Mouse (Mus musculus) limb, embryonic 15.5 days (tissue): ENCODE data around the gene Trmt10a. TPM values are rescaled to one million over a fixed set of nuclear protein-coding genes. Genes with fewer than 3 reads are reported as not detected.
A peak's percentile ranks its signal among the peaks of the same experiment; 100 is the strongest.

ENCODE experiments used
- ATAC-seq: fragments of 200-750 bp; cut with Nextera tagmentation; 2 replicates; pipeline ENCODE4 v1.8.0; 2017; ENCODE audit warnings: low read depth, moderate TSS enrichment; ENCODE audit not compliant: insufficient number of reproducible peaks, low FRiP score, low TSS enrichment
- H3K27ac ChIP-seq: fragments of 300-500 bp; sonication (generic); 2 replicates; pipeline ENCODE4 v1.5.1; 2015; ENCODE audit warnings: moderate library complexity, mild to moderate bottlenecking, inconsistent platforms
- H3K27me3 ChIP-seq: fragments of 300-500 bp; sonication (generic); 2 replicates; pipeline ENCODE4 v1.6.1; 2015; ENCODE audit warnings: inconsistent platforms
- H3K36me3 ChIP-seq: fragments of 300-500 bp; sonication (generic); 2 replicates; pipeline ENCODE4 v1.6.1; 2015; ENCODE audit warnings: inconsistent platforms
- H3K4me1 ChIP-seq: fragments of 300-500 bp; sonication (generic); 2 replicates; pipeline ENCODE4 v1.6.1; 2015; ENCODE audit warnings: inconsistent platforms
- H3K4me2 ChIP-seq: fragments of 300-500 bp; sonication (generic); 2 replicates; pipeline ENCODE4 v1.6.1; 2015; ENCODE audit warnings: mild to moderate bottlenecking, inconsistent platforms
- H3K4me3 ChIP-seq: fragments of 300-500 bp; sonication (generic); 2 replicates; pipeline ENCODE4 v1.5.1; 2015; ENCODE audit warnings: mild to moderate bottlenecking, inconsistent platforms
- H3K9ac ChIP-seq: fragments of 300-500 bp; sonication (generic); 2 replicates; pipeline ENCODE4 v1.6.1; 2015; ENCODE audit warnings: inconsistent platforms
- H3K9me3 ChIP-seq: fragments of 300-500 bp; sonication (generic); 2 replicates; pipeline ENCODE4 v1.6.1; 2016; ENCODE audit warnings: inconsistent platforms
- WGBS: fragments of 180-500 bp; shearing (Covaris S2); methylation state at CpG from one replicate; pipeline ENCODE4 v1.1.7; 2015; 5-methylcytosine and 5-hydroxymethylcytosine counted together
- polyA plus RNA-seq: library from polyadenylated mRNA; unstranded; fragments of >200 nt; fragmentation: Nextera tagmentation; extraction: Ambion mirVana; gene quantifications from 2 replicates; pipeline ENCODE4 v1.2.1, GENCODE M21; 2015

Trmt10a gene
- polyA plus RNA-seq, 1 experiment from 2014 or later = 9.0 TPM

DNA sequence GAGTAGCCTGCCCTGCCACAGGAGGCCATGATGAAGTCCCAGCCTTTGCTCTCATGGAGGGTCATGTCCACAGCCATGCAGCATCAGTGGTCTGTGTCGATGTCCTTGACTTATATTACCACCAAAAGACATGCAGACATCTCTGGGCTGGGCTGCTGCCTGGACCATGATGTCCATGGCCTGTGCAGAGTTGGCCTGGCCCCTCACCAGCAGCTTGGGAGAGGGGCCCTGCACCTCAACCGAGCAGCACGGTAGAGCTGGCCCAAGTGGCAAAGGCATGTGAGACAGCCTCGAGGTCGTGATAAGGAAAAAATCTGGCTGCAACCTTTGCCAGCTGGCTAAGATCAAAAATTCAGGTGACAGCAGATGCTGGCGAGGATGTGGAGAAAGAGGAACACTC, 3.6 kb upstream of the Trmt10a start:
- H3K4me2 ChIP-seq = no peak overlapping the region
- WGBS = 90% methylated on average over 6 of the region's 6 CpGs
- no peaks in the 10 kb centered on the region for H3K36me3 ChIP-seq
- ATAC-seq = no peak
- no peak overlapping the region for H3K27ac ChIP-seq
- H3K9ac ChIP-seq = no peak overlapping the region
- no peaks in the 10 kb centered on the region for H3K9me3 ChIP-seq
- H3K4me1 ChIP-seq = peaks cover 3% of the 10 kb centered on the region; the same call in 1 of the 2 replicates
- H3K27me3 ChIP-seq = no peaks in the 10 kb centered on the region
- no peak overlapping the region for H3K4me3 ChIP-seq

DNA sequence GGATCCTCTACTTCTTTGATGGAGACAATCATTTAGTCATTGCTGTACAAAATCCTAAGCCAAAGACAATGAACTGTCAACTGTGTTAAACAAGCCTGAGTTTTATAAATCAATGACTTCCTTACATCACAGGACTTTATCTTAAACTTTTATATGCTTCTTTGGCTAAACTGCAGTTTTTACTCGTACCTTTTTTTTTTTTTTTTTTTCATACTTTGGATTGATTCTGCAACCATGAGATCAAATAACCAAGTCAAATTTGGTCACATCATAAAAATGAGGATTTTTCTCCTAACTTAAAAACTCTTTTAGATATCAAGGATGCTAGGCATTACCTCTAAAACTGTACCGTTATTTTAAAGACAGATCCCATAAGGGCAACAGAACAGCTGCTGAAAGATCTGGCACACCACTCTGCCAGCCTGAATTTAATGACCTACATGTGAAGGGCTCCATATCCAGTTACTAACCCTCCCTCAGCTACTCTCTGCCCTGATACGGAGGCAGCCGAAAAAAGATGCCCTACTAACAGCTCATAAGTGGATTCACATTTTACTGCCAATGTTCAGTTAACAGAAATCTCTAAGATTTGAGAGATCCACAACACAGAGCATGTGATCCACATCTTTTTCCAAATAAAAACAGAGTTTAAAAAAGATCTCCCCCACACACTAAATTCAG, 1.1 kb upstream of the Trmt10a start:
- H3K27ac ChIP-seq = 0 out of 2 replicates have a peak overlapping the region, but pooled peaks have one; percentile 33
- no peaks in the 10 kb centered on the region for H3K27me3 ChIP-seq
- ATAC-seq = no peak

DNA sequence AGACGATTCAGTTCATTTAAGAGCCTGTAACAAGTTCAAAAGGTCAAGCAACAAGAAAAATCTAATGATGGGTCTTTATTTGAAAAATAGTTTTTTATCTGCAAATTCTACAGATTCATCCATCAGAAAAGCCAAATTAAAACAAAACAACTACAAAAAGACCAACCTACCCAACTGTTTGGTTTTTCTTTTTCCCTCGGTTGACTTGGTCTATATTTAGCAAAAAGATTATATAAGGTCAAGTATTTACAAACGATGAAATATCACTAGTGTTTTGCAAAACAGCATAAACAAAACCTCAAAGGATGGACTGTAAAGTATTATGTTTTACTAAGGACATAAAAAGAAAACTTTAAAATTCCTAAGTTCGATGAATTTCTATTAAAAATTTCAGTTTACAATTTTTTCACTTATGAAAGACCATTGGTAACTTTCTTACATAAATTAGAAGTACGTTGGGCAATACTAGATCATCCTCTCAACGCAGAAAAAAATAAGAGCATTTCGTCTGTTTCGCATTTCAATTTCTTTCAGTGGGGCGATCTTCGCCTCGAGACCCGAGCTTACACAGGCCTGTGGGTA, 424 bp upstream of the Trmt10a start:
- no peak overlapping the region for H3K9ac ChIP-seq
- peaks cover 3% of the 10 kb centered on the region; the same call in 1 of the 2 replicates for H3K4me1 ChIP-seq
- H3K36me3 ChIP-seq = no peaks in the 10 kb centered on the region
- peak overlapping the region; percentile 75 for H3K4me3 ChIP-seq
- WGBS = 4% methylated on average over 12 of the region's 12 CpGs
- H3K27ac ChIP-seq = peak overlapping the region; percentile 100
- H3K27me3 ChIP-seq = no peaks in the 10 kb centered on the region
- no peak for ATAC-seq
- peak overlapping the region; percentile 32 for H3K4me2 ChIP-seq
- H3K9me3 ChIP-seq = no peaks in the 10 kb centered on the region

More for the DNA sequence above, 1.1 kb upstream of the Trmt10a start:
- Histone ChIP-seq H3K9me3 (no peaks in the 10 kb centered on the region), H3K4me3 (peak overlapping the region; percentile 18), H3K4me1 (peaks cover 3% of the 10 kb centered on the region; the same call in 1 of the 2 replicates), H3K9ac (no peak overlapping the region), H3K36me3 (no peaks in the 10 kb centered on the region), H3K4me2 (peak overlapping the region; percentile 32)
- WGBS = 20% methylated on average over 4 of the region's 4 CpGs

DNA sequence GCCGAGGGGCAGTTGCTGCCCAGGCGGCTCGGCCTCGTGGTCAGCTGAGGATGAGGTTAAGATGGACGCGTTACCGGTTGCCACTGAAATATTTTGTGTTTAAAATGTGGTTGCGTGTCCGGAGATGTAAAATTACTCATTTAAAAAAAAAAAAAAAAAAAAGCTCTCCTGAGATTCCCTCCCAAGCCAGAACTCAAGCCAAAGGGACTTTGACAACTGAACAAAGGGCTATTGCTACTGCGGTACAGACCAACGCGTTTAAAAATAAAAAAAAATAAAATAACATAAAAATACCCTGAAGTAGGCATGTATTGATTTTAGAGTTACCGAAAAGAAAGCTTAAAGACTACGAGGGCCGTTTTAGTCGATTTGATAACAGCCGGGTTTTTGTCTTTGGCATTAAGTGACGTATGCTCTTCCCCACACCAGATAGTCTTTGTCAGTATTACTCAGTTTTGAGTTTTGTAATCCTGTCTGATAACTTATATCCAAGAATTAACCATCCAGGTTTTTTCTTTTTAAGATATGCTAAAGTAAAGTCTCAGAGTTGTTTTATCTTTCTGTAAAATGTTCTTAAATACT, 903 bp downstream of the Trmt10a start:
- H3K4me2 ChIP-seq = peak overlapping the region; percentile 59
- no peaks in the 10 kb centered on the region for H3K36me3 ChIP-seq
- peaks cover 3% of the 10 kb centered on the region; the same call in 1 of the 2 replicates for H3K4me1 ChIP-seq
- peak overlapping the region; percentile 100 for H3K27ac ChIP-seq
- no peaks in the 10 kb centered on the region for H3K9me3 ChIP-seq
- H3K4me3 ChIP-seq = peak overlapping the region; percentile 75
- peak overlapping the region; percentile 80 for H3K9ac ChIP-seq
- under 1% methylated on average over 18 of the region's 18 CpGs for WGBS
- no peaks in the 10 kb centered on the region for H3K27me3 ChIP-seq
- no peak for ATAC-seq

DNA sequence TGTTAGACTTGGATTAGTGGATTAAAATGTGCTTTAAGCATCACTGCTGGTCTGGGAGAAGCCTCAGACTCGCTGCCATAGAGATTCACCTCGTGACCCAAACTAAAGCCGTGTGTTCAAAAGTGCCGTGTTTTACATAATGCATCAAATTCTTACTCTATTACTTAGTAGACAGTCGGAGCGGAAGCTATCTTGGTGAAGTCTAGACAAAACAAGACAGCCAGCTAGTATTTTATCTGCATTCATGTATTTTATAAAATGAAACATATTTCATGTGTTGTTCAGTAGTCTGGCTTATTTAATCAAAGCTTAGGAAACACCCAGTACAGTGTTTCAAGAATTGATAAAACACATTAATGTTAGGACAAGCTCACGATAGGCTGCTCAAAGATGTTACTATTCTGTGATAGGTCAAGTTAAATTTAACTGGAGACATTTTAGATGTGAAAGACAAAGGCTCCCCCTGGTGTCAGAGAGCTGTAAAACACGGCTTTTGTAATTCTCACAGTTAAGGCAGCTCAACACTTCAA, 1.5 kb downstream of the Trmt10a start, which contains the start of gene Mttp:
Mttp (minus strand) TSS at position 327 of the 530 bp plus-strand sequence.
- peak within 1 kb of the TSS; percentile 59 for H3K4me2 ChIP-seq
- peaks cover 5% of the 10 kb centered on the region; the same call in 1 of the 2 replicates for H3K36me3 ChIP-seq
- H3K4me1 ChIP-seq = peaks cover 3% of the 10 kb centered on the region; the same call in 1 of the 2 replicates
- H3K9me3 ChIP-seq = no peaks in the 10 kb centered on the region
- 5% methylated on average over 8 of the region's 8 CpGs for WGBS
- H3K9ac ChIP-seq = peak within 1 kb of the TSS; percentile 80
- ATAC-seq = no peak
- no peaks in the 10 kb centered on the region for H3K27me3 ChIP-seq
- H3K27ac ChIP-seq = peak within 1 kb of the TSS; percentile 100
- peak within 1 kb of the TSS; percentile 75 for H3K4me3 ChIP-seq

DNA sequence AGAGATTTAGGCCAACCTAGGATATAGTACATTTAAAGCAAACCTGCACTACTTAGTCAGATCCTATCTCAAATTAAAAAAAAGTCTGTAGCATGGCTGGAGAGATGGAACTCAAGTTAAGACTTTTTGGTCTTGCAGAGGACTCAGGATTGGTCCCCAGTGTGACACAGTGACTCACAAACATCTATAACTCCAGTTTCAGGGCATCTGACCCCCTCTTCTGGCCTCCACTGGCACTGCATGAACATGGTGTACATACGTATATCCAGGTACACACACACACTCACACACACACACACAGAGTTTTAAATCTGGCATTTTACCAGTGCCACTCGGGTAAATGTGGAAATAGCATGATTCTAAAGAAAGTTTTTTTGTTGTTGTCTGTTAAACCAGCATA, 5.6 kb downstream of the Trmt10a start:
- H3K36me3 ChIP-seq = peaks cover 12% of the 10 kb centered on the region
- H3K4me3 ChIP-seq = no peak overlapping the region
- no peak overlapping the region for H3K4me2 ChIP-seq
- no peak overlapping the region for H3K27ac ChIP-seq
- H3K9ac ChIP-seq = no peak overlapping the region
- no peaks in the 10 kb centered on the region for H3K9me3 ChIP-seq
- no peaks in the 10 kb centered on the region for H3K27me3 ChIP-seq
- no peak for ATAC-seq
- H3K4me1 ChIP-seq = no peaks in the 10 kb centered on the region
- 96% methylated on average over 2 of the region's 2 CpGs for WGBS

DNA sequence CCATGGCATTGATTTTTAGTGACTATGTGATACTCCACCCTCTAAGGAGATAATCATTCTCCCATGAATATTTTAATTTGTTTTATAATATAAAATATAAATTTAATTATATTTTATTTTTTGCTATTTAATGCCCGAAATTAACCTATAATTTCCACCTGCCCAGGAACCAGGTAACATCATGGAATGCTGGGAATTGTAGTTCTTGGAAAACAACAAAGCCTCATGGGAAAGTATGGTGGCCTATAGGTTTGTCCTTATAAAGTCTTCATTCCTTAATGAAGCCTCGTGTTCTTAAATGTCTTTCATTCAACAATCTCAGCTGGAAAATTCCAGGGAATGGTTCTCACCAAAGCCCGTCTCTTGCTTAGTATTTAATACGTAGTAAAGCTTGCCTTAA, 11.8 kb downstream of the Trmt10a start:
- WGBS = 87% methylated on average over 4 of the region's 4 CpGs
- no peak for ATAC-seq

DNA sequence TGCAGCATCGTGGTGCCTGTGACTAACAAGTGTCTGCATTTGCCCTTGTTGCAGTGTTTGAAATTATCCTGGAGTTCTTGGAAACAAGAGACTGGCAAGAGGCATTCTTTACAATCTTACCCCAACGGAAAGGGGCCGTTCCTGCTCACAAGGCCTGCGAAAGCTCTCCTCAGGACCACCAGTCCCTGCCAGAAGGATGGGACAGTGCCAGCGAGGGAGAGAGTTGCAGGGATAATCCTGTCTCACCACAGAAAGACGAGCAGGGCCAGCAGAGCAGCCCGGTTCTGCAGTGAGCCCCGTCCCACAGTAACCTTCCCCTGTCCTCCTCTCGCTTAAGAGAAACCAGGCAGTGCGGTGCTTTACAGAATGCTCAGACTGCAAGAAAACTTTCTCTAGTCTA, 13.4 kb downstream of the Trmt10a start:
- H3K27ac ChIP-seq = no peak overlapping the region
- no peak overlapping the region for H3K4me3 ChIP-seq
- no peaks in the 10 kb centered on the region for H3K27me3 ChIP-seq
- 66% methylated on average over 10 of the region's 10 CpGs for WGBS
- no peak overlapping the region for H3K9ac ChIP-seq
- no peak overlapping the region for H3K4me2 ChIP-seq
- no peaks in the 10 kb centered on the region for H3K9me3 ChIP-seq
- no peaks in the 10 kb centered on the region for H3K4me1 ChIP-seq
- no peak for ATAC-seq
- peaks cover 7% of the 10 kb centered on the region; the same call in 1 of the 2 replicates for H3K36me3 ChIP-seq

More for the DNA sequence above, 11.8 kb downstream of the Trmt10a start:
- no peak overlapping the region for H3K4me3 ChIP-seq
- no peaks in the 10 kb centered on the region for H3K27me3 ChIP-seq
- H3K9me3 ChIP-seq = no peaks in the 10 kb centered on the region
- no peaks in the 10 kb centered on the region for H3K4me1 ChIP-seq
- no peak overlapping the region for H3K4me2 ChIP-seq
- H3K36me3 ChIP-seq = peaks cover 7% of the 10 kb centered on the region; the same call in 1 of the 2 replicates
- no peak overlapping the region for H3K27ac ChIP-seq
- no peak overlapping the region for H3K9ac ChIP-seq

DNA sequence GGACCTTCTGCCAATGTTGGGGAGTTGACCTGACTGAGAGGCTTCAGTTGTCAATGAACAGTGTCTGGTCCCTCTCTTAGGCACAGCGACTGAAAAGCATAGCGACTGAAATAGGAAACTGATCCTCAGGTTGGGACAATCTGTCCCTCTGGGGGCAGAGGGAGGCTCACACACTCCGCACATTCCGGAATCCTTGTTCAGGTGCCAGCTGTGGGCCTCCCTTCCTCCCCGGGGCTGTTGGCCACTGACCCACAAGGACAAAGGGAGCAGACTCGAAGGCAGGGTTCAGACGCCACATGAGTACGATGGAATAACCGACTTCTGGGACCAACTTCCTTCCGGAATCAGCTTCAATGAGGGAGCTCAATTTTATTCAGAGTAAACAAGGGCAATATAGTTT, 18.4 kb downstream of the Trmt10a start:
- Histone ChIP-seq H3K4me2 (no peak overlapping the region), H3K36me3 (no peaks in the 10 kb centered on the region), H3K9ac (no peak overlapping the region), H3K4me3 (no peak overlapping the region), H3K27me3 (no peaks in the 10 kb centered on the region), H3K4me1 (no peaks in the 10 kb centered on the region), H3K9me3 (no peaks in the 10 kb centered on the region), H3K27ac (no peak overlapping the region)
- ATAC-seq = no peak
- 87% methylated on average over 10 of the region's 10 CpGs for WGBS

DNA sequence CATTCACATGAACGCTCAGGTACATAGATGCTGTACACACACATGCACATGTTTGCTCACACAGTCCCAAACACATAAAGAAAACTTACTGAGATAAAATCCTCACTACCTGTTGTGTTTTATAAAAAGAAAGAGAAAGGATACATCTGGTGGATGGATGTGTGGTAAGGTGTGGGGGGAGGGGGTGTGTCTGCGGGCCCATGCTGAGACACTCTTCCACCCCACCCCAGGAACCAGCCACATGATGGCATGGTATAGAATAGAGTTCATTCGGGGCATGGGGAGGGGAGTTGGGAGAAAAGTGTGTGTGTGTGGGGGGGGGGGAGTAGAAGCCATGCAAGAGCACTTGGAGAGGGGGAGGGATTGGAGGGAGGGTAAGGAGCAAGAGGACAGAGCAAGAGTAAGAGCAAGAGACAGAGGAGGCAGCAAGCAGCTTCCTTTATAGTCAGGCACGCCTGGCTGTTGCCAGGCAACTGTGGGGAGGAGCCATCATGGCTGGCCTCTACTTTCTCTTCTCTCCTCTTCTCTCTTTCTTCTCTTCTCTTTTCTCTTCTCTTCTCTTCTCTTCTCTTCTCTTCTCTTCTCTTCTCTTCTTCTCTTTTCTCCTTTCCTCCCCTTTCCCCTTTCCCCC, 19.4 kb downstream of the Trmt10a start:
- no peak for ATAC-seq
- no peaks in the 10 kb centered on the region for H3K9me3 ChIP-seq
- no peaks in the 10 kb centered on the region for H3K36me3 ChIP-seq
- H3K4me1 ChIP-seq = no peaks in the 10 kb centered on the region
- no peaks in the 10 kb centered on the region for H3K27me3 ChIP-seq
- no peak overlapping the region for H3K4me3 ChIP-seq
- no peak overlapping the region for H3K27ac ChIP-seq
- H3K9ac ChIP-seq = no peak overlapping the region
- 63% methylated on average over 4 of the region's 4 CpGs for WGBS
- no peak overlapping the region for H3K4me2 ChIP-seq

DNA sequence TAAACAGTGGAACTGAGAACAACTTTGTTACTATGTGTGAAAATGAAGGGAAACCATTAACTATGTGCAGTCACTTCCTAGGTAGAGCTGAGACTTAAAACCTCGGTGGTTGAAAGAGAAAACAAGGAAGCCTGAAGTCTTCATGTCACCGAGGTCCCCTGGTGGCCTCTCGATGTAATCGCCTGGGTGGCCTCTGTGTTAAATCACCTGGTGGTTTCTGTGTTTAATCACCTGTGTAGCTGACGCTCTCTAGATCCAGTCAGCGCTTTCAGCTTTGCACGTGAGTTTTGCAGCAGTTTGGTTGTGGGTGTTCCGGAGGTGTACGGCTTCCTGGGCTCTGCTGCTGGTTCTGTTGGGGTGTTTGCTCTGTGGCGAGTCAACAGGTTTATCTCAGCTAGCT, 30.0 kb downstream of the Trmt10a start:
- 82% methylated on average over 10 of the region's 10 CpGs for WGBS

More for the DNA sequence above, 30.0 kb downstream of the Trmt10a start:
- Histone ChIP-seq H3K27me3 (no peaks in the 10 kb centered on the region), H3K9ac (no peak overlapping the region), H3K36me3 (no peaks in the 10 kb centered on the region), H3K4me1 (no peaks in the 10 kb centered on the region), H3K4me2 (no peak overlapping the region), H3K9me3 (no peaks in the 10 kb centered on the region), H3K4me3 (no peak overlapping the region), H3K27ac (no peak overlapping the region)
- ATAC-seq = no peak
